Mouse (Mus musculus) spleen, postnatal 14 days (tissue): ENCODE data around the gene Hrk.
A peak's percentile ranks its signal among the peaks of the same experiment; 100 is the strongest.

ENCODE experiments used
- DNase-seq, 2 experiments: peaks; one replicate each; pipeline ENCODE4 v3.0.0; 2021 to 2022; ENCODE audit warnings: low spot score in 2 of 2

The Hrk gene

GRCm38 (mm10) chr5:118164581-118164980 is at the start of gene Hrk:
Hrk (plus strand) TSS chr5:118164648.
- no peak for DNase-seq

GRCm38 (mm10) chr5:118118351-118118750 is 46.1 kb upstream of the Hrk start:
- DNase-seq = no peak

- no peak for DNase-seq
These were observed 45.5 kb upstream of the Hrk start for GRCm38 (mm10) chr5:118118922-118119321.

- DNase-seq = no peak
These were observed 43.8 kb upstream of the Hrk start for GRCm38 (mm10) chr5:118120670-118121069.

- DNase-seq = no peak
These were observed 42.5 kb upstream of the Hrk start for GRCm38 (mm10) chr5:118121928-118122327.

- no peak for DNase-seq
These were observed 41.4 kb upstream of the Hrk start for GRCm38 (mm10) chr5:118123096-118123495.

GRCm38 (mm10) chr5:118126671-118127070 is 37.8 kb upstream of the Hrk start:
- no peak for DNase-seq

- no peak for DNase-seq
These were observed 36.2 kb upstream of the Hrk start for GRCm38 (mm10) chr5:118128208-118128607.

- DNase-seq = no peak
These were observed 35.8 kb upstream of the Hrk start for GRCm38 (mm10) chr5:118128651-118129050.

GRCm38 (mm10) chr5:118136391-118136790 is 28.1 kb upstream of the Hrk start:
- no peak for DNase-seq

GRCm38 (mm10) chr5:118139630-118140029 is 24.8 kb upstream of the Hrk start:
- DNase-seq = no peak

- DNase-seq = no peak
These were observed 22.0 kb upstream of the Hrk start for GRCm38 (mm10) chr5:118142471-118142870.

GRCm38 (mm10) chr5:118143211-118144026 is 21.0 kb upstream of the Hrk start:
- no peak for DNase-seq

- DNase-seq = no peak
These were observed 20.1 kb upstream of the Hrk start for GRCm38 (mm10) chr5:118144327-118144726.

- no peak for DNase-seq
These were observed 19.7 kb upstream of the Hrk start for GRCm38 (mm10) chr5:118144770-118145169.

GRCm38 (mm10) chr5:118145458-118145857 is 19.0 kb upstream of the Hrk start:
- no peak for DNase-seq

GRCm38 (mm10) chr5:118145999-118146679 is 18.3 kb upstream of the Hrk start:
- DNase-seq = no peak

- DNase-seq = no peak
These were observed 17.2 kb upstream of the Hrk start for GRCm38 (mm10) chr5:118147264-118147663.

GRCm38 (mm10) chr5:118149711-118150110 is 14.7 kb upstream of the Hrk start:
- DNase-seq = no peak

- DNase-seq = peak; percentile 55 to 80
These were observed 9.4 kb upstream of the Hrk start, which contains the start of gene Fbxw8 for GRCm38 (mm10) chr5:118154839-118155564. Fbxw8 (minus strand) TSS chr5:118155464.

GRCm38 (mm10) chr5:118155565-118155947 is 8.9 kb upstream of the Hrk start:
- no peak for DNase-seq

GRCm38 (mm10) chr5:118156976-118157375 is 7.5 kb upstream of the Hrk start:
- DNase-seq = no peak
